Mouse (Mus musculus) right cerebral cortex, postnatal 25 days (tissue): ENCODE measurements around the gene Vmn2r13.
"Not testable (repeated sequence)": the region's sequence is repeated elsewhere in the genome, so short reads cannot be mapped to it uniquely, and the experiment has no call there.

Experiments used
- DNase-seq: peaks from one replicate; pipeline ENCODE4 v3.0.0; 2022

The Vmn2r13 gene

GRCm38 (mm10) chr5:109192099-109192498 is at the start of gene Vmn2r13:
Gene Vmn2r13 (minus strand): TSS chr5:109192199.
- not testable (repeated sequence) for DNase-seq

GRCm38 (mm10) chr5:109224608-109225007 is 32.6 kb upstream of the Vmn2r13 start, which contains the start of gene Vmn2r14:
Gene Vmn2r14 (minus strand): TSS chr5:109224708.
- DNase-seq = no peak

- not testable (repeated sequence) for DNase-seq
These were observed 25.1 kb downstream of the Vmn2r13 start for GRCm38 (mm10) chr5:109166851-109167250.

- DNase-seq = no peak
These were observed 31.9 kb downstream of the Vmn2r13 start for GRCm38 (mm10) chr5:109160121-109160520.

GRCm38 (mm10) chr5:109159576-109159975 is 32.4 kb downstream of the Vmn2r13 start:
- DNase-seq = not testable (repeated sequence)

- DNase-seq = not testable (repeated sequence)
These were observed 33.2 kb downstream of the Vmn2r13 start for GRCm38 (mm10) chr5:109158488-109159485.

GRCm38 (mm10) chr5:109139546-109139945 is 52.5 kb downstream of the Vmn2r13 start:
- no peak for DNase-seq

- DNase-seq = no peak
These were observed 55.3 kb downstream of the Vmn2r13 start for GRCm38 (mm10) chr5:109136731-109137130.
